Mouse (Mus musculus): ENCODE data around the gene Srrm4. TPM values are rescaled to one million over a fixed set of nuclear protein-coding genes. Genes with fewer than 3 reads are reported as not detected.

Srrm4 gene
- polyA plus RNA-seq, 1 experiment from 2014 or later, result 19.2 TPM

DNA sequence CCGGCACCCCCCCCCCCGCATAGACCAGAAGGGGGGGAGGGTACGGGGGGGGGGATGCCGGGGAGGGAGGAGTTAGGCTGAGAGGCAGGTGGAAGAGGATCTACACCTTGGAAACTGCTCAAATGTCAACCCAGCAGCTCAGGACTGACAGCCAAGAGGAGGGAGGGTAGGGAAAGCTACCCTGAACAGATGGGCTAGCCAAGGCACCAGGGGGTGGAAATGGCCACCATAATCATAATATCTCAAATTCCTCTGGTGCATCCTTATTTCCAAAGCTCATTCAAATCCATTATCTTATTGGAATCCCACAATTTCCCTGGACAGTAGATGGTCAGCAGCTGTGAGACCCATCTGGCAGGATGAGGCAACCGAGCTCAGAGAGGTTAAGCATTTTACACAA lies 19.7 kb downstream of the Srrm4 start:
- Histone ChIP-seq H3K4me3 (replicated peaks; ENCODE audit: low read length) (no peak overlapping the region), H3K4me1 (replicated peaks; ENCODE audit: control insufficient read depth, insufficient read depth, low read length) (peaks cover 49% of the 10 kb centered on the region), H3K27me3 (ENCODE audit: control insufficient read depth, insufficient read depth, low read length) (no peaks in the 10 kb centered on the region), H3K9ac (no peak overlapping the region), H3K9me3 (ENCODE audit: control insufficient read depth, low read length) (no peaks in the 10 kb centered on the region), H3K27ac (no peak overlapping the region), H3K36me3 (replicated peaks; ENCODE audit: control insufficient read depth, insufficient read depth) (no peaks in the 10 kb centered on the region), H3K4me2 (replicated peaks) (no peak overlapping the region)
- no peak for ATAC-seq (ENCODE audit: low FRiP score)
- WGBS, result 5% methylated on average over 2 of the region's 5 CpGs
- DNase-seq (ENCODE audit: low spot score), result no peak

DNA sequence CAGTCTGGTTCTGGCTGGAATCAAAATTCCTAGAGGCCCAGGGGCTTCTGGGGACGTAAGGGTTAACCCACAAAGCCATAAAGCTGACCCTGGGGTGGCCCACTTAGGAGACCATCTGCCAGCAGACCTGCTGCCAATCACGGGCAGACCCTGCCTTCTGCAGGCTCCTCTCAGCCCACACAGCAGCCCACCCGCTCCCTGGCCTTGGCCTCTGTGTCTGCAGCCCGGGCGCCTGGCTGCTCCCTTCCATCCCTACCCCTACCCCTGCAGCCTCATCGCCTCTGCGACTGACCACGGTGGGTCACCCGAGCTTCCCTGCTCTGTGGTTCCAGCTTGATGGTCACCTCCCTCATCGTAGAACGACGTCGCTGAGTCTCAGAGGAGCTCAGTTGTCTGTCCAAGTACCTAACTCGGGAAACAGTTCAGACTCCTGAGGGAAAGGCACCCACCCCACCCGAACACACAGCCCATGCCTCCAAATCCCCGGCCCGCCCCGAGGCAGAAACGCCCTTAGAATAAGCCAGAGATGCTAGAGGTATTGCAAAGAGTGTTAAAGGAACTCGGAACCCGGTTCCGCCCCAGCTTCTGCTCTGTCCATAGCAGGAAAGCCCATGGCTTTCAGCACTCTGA lies 20.3 kb downstream of the Srrm4 start:
- DNase-seq (ENCODE audit: low spot score) (no peak), ATAC-seq (ENCODE audit: low FRiP score) (peak; percentile 51; the same call in 1 of the 2 replicates)
- Histone ChIP-seq H3K4me1 (replicated peaks; ENCODE audit: control insufficient read depth, insufficient read depth, low read length) (peaks cover 48% of the 10 kb centered on the region), H3K27me3 (ENCODE audit: control insufficient read depth, insufficient read depth, low read length) (no peaks in the 10 kb centered on the region), H3K9ac (peak overlapping the region; percentile 28; the same call in 1 of the 2 replicates), H3K9me3 (ENCODE audit: control insufficient read depth, low read length) (no peaks in the 10 kb centered on the region), H3K27ac (peak overlapping the region; percentile 6; the same call in 1 of the 2 replicates), H3K36me3 (replicated peaks; ENCODE audit: control insufficient read depth, insufficient read depth) (no peaks in the 10 kb centered on the region), H3K4me3 (replicated peaks; ENCODE audit: low read length) (no peak overlapping the region), H3K4me2 (replicated peaks) (no peak overlapping the region)
- WGBS, result 17% methylated on average over 22 of the region's 22 CpGs

GRCm38 (mm10) chr5:116570566-116570965 lies 21.1 kb downstream of the Srrm4 start:
- no peak for ATAC-seq (ENCODE audit: low FRiP score)

DNA sequence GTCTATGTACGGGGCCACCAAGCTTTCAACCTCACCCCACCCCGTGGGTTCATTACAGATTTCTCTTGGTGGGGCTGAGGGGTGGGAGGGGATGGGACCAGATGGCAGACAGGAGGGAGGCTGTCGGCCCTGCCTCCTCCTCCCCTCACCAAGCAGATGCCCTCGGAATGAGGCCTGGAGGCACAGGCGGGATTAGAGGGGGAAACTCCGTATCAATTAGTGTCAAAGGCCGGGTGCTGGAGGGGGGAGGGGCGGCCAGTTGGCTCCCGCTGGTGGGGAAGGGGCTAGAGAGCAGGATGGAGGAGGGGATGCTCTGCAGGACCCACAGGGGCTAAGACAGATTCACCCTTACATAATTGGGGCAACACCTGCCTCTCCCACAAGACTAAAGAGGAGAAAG lies 22.0 kb downstream of the Srrm4 start:
- no peaks in the 10 kb centered on the region for H3K36me3 ChIP-seq (replicated peaks; ENCODE audit: control insufficient read depth, insufficient read depth)
- H3K9me3 ChIP-seq (ENCODE audit: control insufficient read depth, low read length), result no peaks in the 10 kb centered on the region
- no peak overlapping the region for H3K4me3 ChIP-seq (replicated peaks; ENCODE audit: low read length)
- no peak for DNase-seq (ENCODE audit: low spot score)
- H3K27me3 ChIP-seq (ENCODE audit: control insufficient read depth, insufficient read depth, low read length), result no peaks in the 10 kb centered on the region
- H3K9ac ChIP-seq, result 0 out of 2 replicates have a peak overlapping the region, but pooled peaks have one; percentile 33
- H3K4me1 ChIP-seq (replicated peaks; ENCODE audit: control insufficient read depth, insufficient read depth, low read length), result peaks cover 42% of the 10 kb centered on the region
- WGBS, result 4% methylated on average over 9 of the region's 9 CpGs
- peak overlapping the region; percentile 38 for H3K27ac ChIP-seq
- no peak overlapping the region for H3K4me2 ChIP-seq (replicated peaks)
- peak; percentile 54; the same call in 1 of the 2 replicates for ATAC-seq (ENCODE audit: low FRiP score)

More at GRCm38 (mm10) chr5:116570566-116570965, 21.1 kb downstream of the Srrm4 start:
- Histone ChIP-seq H3K4me2 (replicated peaks) (no peak overlapping the region), H3K4me3 (replicated peaks; ENCODE audit: low read length) (no peak overlapping the region), H3K27ac (peak overlapping the region; percentile 6; the same call in 1 of the 2 replicates), H3K4me1 (replicated peaks; ENCODE audit: control insufficient read depth, insufficient read depth, low read length) (peaks cover 43% of the 10 kb centered on the region), H3K9ac (no peak overlapping the region), H3K27me3 (ENCODE audit: control insufficient read depth, insufficient read depth, low read length) (no peaks in the 10 kb centered on the region), H3K36me3 (replicated peaks; ENCODE audit: control insufficient read depth, insufficient read depth) (no peaks in the 10 kb centered on the region), H3K9me3 (ENCODE audit: control insufficient read depth, low read length) (no peaks in the 10 kb centered on the region)
- DNase-seq (ENCODE audit: low spot score), result no peak
- 49% methylated on average over 7 of the region's 7 CpGs for WGBS

GRCm38 (mm10) chr5:116568050-116568449 lies 23.6 kb downstream of the Srrm4 start:
- Histone ChIP-seq H3K4me2 (replicated peaks) (no peak overlapping the region), H3K27ac (no peak overlapping the region), H3K4me3 (replicated peaks; ENCODE audit: low read length) (no peak overlapping the region), H3K9me3 (ENCODE audit: control insufficient read depth, low read length) (no peaks in the 10 kb centered on the region), H3K27me3 (ENCODE audit: control insufficient read depth, insufficient read depth, low read length) (no peaks in the 10 kb centered on the region), H3K9ac (no peak overlapping the region), H3K4me1 (replicated peaks; ENCODE audit: control insufficient read depth, insufficient read depth, low read length) (peaks cover 28% of the 10 kb centered on the region), H3K36me3 (replicated peaks; ENCODE audit: control insufficient read depth, insufficient read depth) (no peaks in the 10 kb centered on the region)
- ATAC-seq (ENCODE audit: low FRiP score) (no peak), DNase-seq (ENCODE audit: low spot score) (no peak)
- 90% methylated on average over 2 of the region's 2 CpGs for WGBS

DNA sequence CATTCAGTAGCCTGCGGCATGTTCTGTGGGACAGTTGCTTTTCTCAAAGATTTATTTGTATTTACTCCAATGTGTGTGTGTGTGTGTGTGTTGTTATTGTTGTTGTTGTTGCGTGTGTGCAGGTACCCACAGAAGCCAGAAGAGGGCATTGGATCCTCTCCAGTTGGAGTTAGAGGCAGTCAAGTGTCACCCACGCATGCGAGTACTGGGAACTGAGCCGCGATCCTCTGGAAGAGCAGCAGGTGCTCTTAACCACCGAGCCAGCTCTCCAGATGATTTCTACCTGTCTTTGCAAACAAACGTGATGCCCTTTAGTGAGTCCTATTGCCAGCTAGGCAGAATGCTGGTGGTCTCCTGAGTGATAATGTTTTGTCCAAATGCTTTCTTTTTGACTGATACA lies 24.3 kb downstream of the Srrm4 start:
- peaks cover 23% of the 10 kb centered on the region for H3K4me1 ChIP-seq (replicated peaks; ENCODE audit: control insufficient read depth, insufficient read depth, low read length)
- H3K4me2 ChIP-seq (replicated peaks), result no peak overlapping the region
- ATAC-seq (ENCODE audit: low FRiP score) (no peak), DNase-seq (ENCODE audit: low spot score) (no peak)
- H3K27ac ChIP-seq, result no peak overlapping the region
- H3K4me3 ChIP-seq (replicated peaks; ENCODE audit: low read length), result no peak overlapping the region
- H3K9ac ChIP-seq, result no peak overlapping the region
- no peaks in the 10 kb centered on the region for H3K36me3 ChIP-seq (replicated peaks; ENCODE audit: control insufficient read depth, insufficient read depth)
- no peaks in the 10 kb centered on the region for H3K27me3 ChIP-seq (ENCODE audit: control insufficient read depth, insufficient read depth, low read length)
- no peaks in the 10 kb centered on the region for H3K9me3 ChIP-seq (ENCODE audit: control insufficient read depth, low read length)
- 92% methylated on average over 8 of the region's 8 CpGs for WGBS

DNA sequence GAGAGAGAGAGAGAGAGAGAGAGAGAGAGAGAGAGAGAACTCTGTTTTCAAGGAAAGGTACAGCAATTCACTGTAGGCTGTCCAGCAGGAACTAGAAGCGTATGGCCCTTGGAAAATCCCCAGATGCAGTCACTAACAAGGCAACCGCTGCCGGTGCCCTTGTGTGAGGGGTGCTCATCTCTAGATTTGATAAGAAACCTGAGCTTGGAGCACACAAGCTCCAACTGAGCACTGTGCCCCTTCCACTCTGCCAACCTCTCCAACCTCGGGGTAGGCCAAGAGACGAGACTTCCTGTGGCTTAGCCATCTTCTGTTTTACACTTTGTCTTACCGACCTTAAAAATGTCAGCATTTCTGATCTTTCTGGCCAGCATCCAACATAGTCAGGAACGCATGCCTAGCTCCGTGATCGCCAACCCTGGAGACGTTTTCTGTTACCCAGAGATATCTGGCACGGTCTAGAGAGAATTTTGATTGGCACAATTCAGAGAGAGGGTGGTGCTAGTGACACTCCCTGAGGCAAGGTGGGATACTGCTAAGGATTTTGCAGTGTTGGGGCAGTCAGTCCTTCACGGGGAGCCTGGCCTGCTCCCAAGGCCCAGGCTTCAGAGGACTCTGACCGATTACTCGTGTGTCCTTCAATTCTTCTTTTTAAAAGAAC lies 25.1 kb downstream of the Srrm4 start:
- H3K27ac ChIP-seq, result no peak overlapping the region
- no peaks in the 10 kb centered on the region for H3K27me3 ChIP-seq (ENCODE audit: control insufficient read depth, insufficient read depth, low read length)
- WGBS, result 55% methylated on average over 14 of the region's 14 CpGs
- H3K4me1 ChIP-seq (replicated peaks; ENCODE audit: control insufficient read depth, insufficient read depth, low read length), result peaks cover 19% of the 10 kb centered on the region
- H3K9ac ChIP-seq, result no peak overlapping the region
- DNase-seq (ENCODE audit: low spot score) (no peak), ATAC-seq (ENCODE audit: low FRiP score) (no peak)
- no peaks in the 10 kb centered on the region for H3K36me3 ChIP-seq (replicated peaks; ENCODE audit: control insufficient read depth, insufficient read depth)
- H3K9me3 ChIP-seq (ENCODE audit: control insufficient read depth, low read length), result no peaks in the 10 kb centered on the region
- H3K4me3 ChIP-seq (replicated peaks; ENCODE audit: low read length), result no peak overlapping the region
- H3K4me2 ChIP-seq (replicated peaks), result no peak overlapping the region

DNA sequence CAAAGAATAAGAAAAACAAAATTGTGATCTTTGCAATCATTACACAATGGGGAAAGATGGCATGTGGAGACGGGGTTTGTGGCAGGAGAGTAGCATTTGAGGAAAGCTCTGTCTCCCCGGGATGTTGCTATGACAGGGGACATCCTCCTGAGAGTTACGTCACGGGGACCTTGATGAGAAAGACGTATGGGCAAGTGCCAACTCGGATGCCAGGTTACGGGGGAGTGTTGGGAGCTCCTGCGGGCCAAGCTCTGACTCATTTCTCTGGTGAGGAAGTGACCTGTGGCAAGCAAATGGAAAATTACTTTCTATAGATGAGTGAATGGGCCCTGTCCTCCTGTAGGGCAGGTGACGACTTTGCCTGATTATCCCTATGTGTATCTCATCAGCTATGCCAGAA lies 26.0 kb downstream of the Srrm4 start:
- no peak overlapping the region for H3K4me3 ChIP-seq (replicated peaks; ENCODE audit: low read length)
- no peaks in the 10 kb centered on the region for H3K27me3 ChIP-seq (ENCODE audit: control insufficient read depth, insufficient read depth, low read length)
- WGBS, result 60% methylated on average over 9 of the region's 9 CpGs
- no peak overlapping the region for H3K9ac ChIP-seq
- ATAC-seq (ENCODE audit: low FRiP score), result no peak
- H3K4me1 ChIP-seq (replicated peaks; ENCODE audit: control insufficient read depth, insufficient read depth, low read length), result peaks cover 13% of the 10 kb centered on the region
- no peaks in the 10 kb centered on the region for H3K9me3 ChIP-seq (ENCODE audit: control insufficient read depth, low read length)
- no peak overlapping the region for H3K4me2 ChIP-seq (replicated peaks)
- no peak overlapping the region for H3K27ac ChIP-seq
- no peaks in the 10 kb centered on the region for H3K36me3 ChIP-seq (replicated peaks; ENCODE audit: control insufficient read depth, insufficient read depth)
- DNase-seq (ENCODE audit: low spot score), result no peak

GRCm38 (mm10) chr5:116564391-116564790 lies 27.2 kb downstream of the Srrm4 start:
- H3K27ac ChIP-seq, result no peak overlapping the region
- DNase-seq (ENCODE audit: low spot score), result no peak
- peaks cover 8% of the 10 kb centered on the region; the same call in 1 of the 2 replicates for H3K4me1 ChIP-seq (replicated peaks; ENCODE audit: control insufficient read depth, insufficient read depth, low read length)
- H3K4me3 ChIP-seq (replicated peaks; ENCODE audit: low read length), result no peak overlapping the region
- ATAC-seq (ENCODE audit: low FRiP score), result no peak
- H3K9me3 ChIP-seq (ENCODE audit: control insufficient read depth, low read length), result no peaks in the 10 kb centered on the region
- no peaks in the 10 kb centered on the region for H3K36me3 ChIP-seq (replicated peaks; ENCODE audit: control insufficient read depth, insufficient read depth)
- no peaks in the 10 kb centered on the region for H3K27me3 ChIP-seq (ENCODE audit: control insufficient read depth, insufficient read depth, low read length)
- no peak overlapping the region for H3K4me2 ChIP-seq (replicated peaks)
- H3K9ac ChIP-seq, result no peak overlapping the region
- WGBS, result 77% methylated on average over 3 of the region's 3 CpGs

Data from hindbrain, embryonic 14.5 days (tissue).